Comparison of ENCODE assay signal across 9 mouse cellular contexts in the genomic region with DNA sequence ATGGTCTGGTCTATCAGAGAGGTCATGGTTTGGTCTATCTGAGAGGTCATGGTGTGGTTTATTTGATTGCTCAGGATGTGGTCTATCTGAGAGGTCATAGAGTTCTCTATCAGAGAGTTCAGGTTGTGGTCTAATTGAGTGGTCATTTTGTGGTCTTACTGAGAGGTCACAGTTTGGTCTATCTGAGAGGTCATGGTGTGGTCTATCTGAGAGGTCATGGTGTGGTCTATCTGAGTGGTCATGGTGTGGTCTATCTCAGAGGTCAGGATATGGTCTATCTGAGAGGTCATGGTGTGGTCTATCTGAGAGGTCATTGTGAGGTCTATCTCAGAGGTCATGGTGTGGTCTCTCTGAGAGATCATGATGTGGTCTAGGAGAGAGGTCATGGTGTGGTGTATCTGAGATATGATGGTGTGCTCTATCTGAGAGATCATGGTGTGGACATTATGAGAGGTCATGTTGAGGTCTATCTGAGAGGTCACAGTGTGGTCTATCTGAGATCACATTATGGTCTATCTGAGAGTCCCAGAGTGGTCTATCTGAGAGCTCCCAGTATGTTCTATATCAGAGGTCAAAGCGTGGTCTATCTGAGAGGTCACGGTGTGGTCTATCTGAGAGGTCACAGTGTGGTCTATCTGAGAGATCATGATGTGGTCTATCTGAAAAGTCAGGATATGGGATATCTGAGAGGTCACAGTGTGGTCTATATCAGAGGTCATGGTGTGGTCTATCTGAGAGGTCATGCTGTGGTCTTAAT. TPM values are rescaled to one million over a fixed set of nuclear protein-coding genes. Genes with fewer than 3 reads are reported as not detected.
DNase-seq lines count a peak whose midpoint lies in the region; ATAC-seq and TF ChIP-seq lines count a peak whose summit lies in the region.
"Had no signal": no experiment of that assay in that cellular context is flagged by ENCODE, and none has a peak within 500 bp of the region (broad histone marks: within the 10 kb centered on the region; RNA-seq: fewer than 3 reads in every experiment).

No protein-coding gene starts in this region.

- no peak overlapping the region for H3K9ac ChIP-seq in heart, postnatal 0 days (replicated peaks; ENCODE audit: low read depth, low read length)
- no peak overlapping the region for H3K9ac ChIP-seq in limb, embryonic 15.5 days
- H3K9ac ChIP-seq in neural tube, embryonic 15.5 days (replicated peaks) = no peak overlapping the region

- no peak overlapping the region for H3K4me3 ChIP-seq in heart, postnatal 0 days (ENCODE audit: low read depth, low read length)
- H3K4me3 ChIP-seq in limb, embryonic 15.5 days = no peak overlapping the region
- no peak overlapping the region for H3K4me3 ChIP-seq in neural tube, embryonic 15.5 days (replicated peaks)

- H3K4me2 ChIP-seq in heart, postnatal 0 days (ENCODE audit: low read depth, low read length) = no peak overlapping the region
- H3K4me2 ChIP-seq in limb, embryonic 15.5 days = no peak overlapping the region
- H3K4me2 ChIP-seq in neural tube, embryonic 15.5 days = no peak overlapping the region

- H3K27me3 ChIP-seq in heart, postnatal 0 days (ENCODE audit: control insufficient read depth, insufficient read depth, low read length) = no peaks in the 10 kb centered on the region
- H3K27me3 ChIP-seq in limb, embryonic 15.5 days = no peaks in the 10 kb centered on the region
- no peaks in the 10 kb centered on the region for H3K27me3 ChIP-seq in neural tube, embryonic 15.5 days (replicated peaks)

- TF ChIP-seq CTCF in heart, postnatal 0 days (IDR thresholded peaks at IDR 0.05; ENCODE audit: low read depth) = no peak

- H3K9me3 ChIP-seq in heart, postnatal 0 days (replicated peaks; ENCODE audit: control insufficient read depth, low read length) = peaks cover 19% of the 10 kb centered on the region; the same call in 1 of the 2 replicates
- H3K9me3 ChIP-seq in limb, embryonic 15.5 days = no peaks in the 10 kb centered on the region
- H3K9me3 ChIP-seq in neural tube, embryonic 15.5 days (replicated peaks) = peaks cover 25% of the 10 kb centered on the region

- intact Hi-C loops in heart, postnatal 14 days (cut with DNase I) = no loop called here

- no peaks in the 10 kb centered on the region for H3K4me1 ChIP-seq in heart, postnatal 0 days (ENCODE audit: control insufficient read depth, insufficient read depth)
- no peaks in the 10 kb centered on the region for H3K4me1 ChIP-seq in limb, embryonic 15.5 days
- H3K4me1 ChIP-seq in neural tube, embryonic 15.5 days = no peaks in the 10 kb centered on the region

- no peaks in the 10 kb centered on the region for H3K36me3 ChIP-seq in heart, postnatal 0 days (replicated peaks; ENCODE audit: control insufficient read depth, insufficient read depth, low read length)
- H3K36me3 ChIP-seq in limb, embryonic 15.5 days = no peaks in the 10 kb centered on the region
- H3K36me3 ChIP-seq in neural tube, embryonic 15.5 days = no peaks in the 10 kb centered on the region
- H3K36me3 ChIP-seq: G1E had no signal

- DNase-seq in heart, postnatal 0 days (ENCODE audit: low spot score) = peak; percentile 18
- DNase-seq in heart, postnatal 14 days = no peak
- DNase-seq in fat pad, adult 2 months (ENCODE audit: extremely low read depth, low read depth, low spot score) = peak; percentile 25
- DNase-seq in cerebellum, adult 11-12 months = no peak
- DNase-seq in adrenal gland, adult 2 months = no peak
- no peak for DNase-seq in adrenal gland, postnatal 4 days (ENCODE audit: low spot score in 2 of 2)

- TF ChIP-seq EP300 in heart, postnatal 0 days (IDR thresholded peaks at IDR 0.05; ENCODE audit: low read depth) = no peak

- 72% methylated on average over 2 of the region's 2 CpGs for WGBS in heart, postnatal 0 days
- 83% methylated on average over 2 of the region's 2 CpGs for WGBS in limb, embryonic 15.5 days
- 81% methylated on average over 2 of the region's 2 CpGs for WGBS in neural tube, embryonic 15.5 days

- ATAC-seq in heart, postnatal 0 days (ENCODE audit: insufficient read depth, low read depth) = peak; percentile 54
- ATAC-seq in limb, embryonic 15.5 days (ENCODE audit: insufficient number of reproducible peaks, low FRiP score, low TSS enrichment, low read depth) = peak; percentile 86
- peak; percentile 24; the same call in 1 of the 2 replicates for ATAC-seq in neural tube, embryonic 15.5 days (ENCODE audit: low FRiP score)

- H3K27ac ChIP-seq in heart, postnatal 0 days (ENCODE audit: low read depth) = no peak overlapping the region
- no peak overlapping the region for H3K27ac ChIP-seq in limb, embryonic 15.5 days
- H3K27ac ChIP-seq in neural tube, embryonic 15.5 days (replicated peaks) = no peak overlapping the region

RNA-seq across cellular contexts. Expression of a gene that starts 11.8 kb away (rescaled TPM):
- total RNA-seq in heart, postnatal 0 days (2014; rRNA removed; ENCODE audit: low replicate concordance) = not detected in 2 replicates
- polyA plus RNA-seq in heart, postnatal 0 days (2015; fragmentation: Nextera tagmentation; extraction: Ambion mirVana) = not detected in 2 replicates
- total RNA-seq in heart, postnatal 14 days (2021) = not detected
- not detected in 2 replicates for polyA plus RNA-seq in limb, embryonic 15.5 days (2015; fragmentation: Nextera tagmentation; extraction: Ambion mirVana)
- not detected in 2 replicates for polyA plus RNA-seq in neural tube, embryonic 15.5 days (2015; fragmentation: Nextera tagmentation; extraction: Ambion mirVana)
- not detected for total RNA-seq in adrenal gland, adult 2 months (2021)
- polyA plus RNA-seq in adrenal gland, adult 2 months (2012; rRNA removed) = not detected in 2 replicates
- total RNA-seq in adrenal gland, postnatal 4 days (2021) = not detected
- total RNA-seq: G1E had no signal
- polyA plus RNA-seq: G1E had no signal

Comparison
In these comparisons a context has a peak if more than half of its experiments do, and no peak if none do; other contexts are left out.
1. DNase-seq: peak in heart, postnatal 0 days (single experiment) and fat pad, adult 2 months (single experiment); none in heart, postnatal 14 days (0 of 2), cerebellum, adult 11-12 months (single experiment), adrenal gland, adult 2 months (single experiment) and adrenal gland, postnatal 4 days (0 of 2).
2. ATAC-seq: peak in every context shown above with its lines; median percentile 86 in limb, embryonic 15.5 days; 54 in heart, postnatal 0 days; 24 in neural tube, embryonic 15.5 days.